Mouse (Mus musculus) frontal cortex, postnatal 10 days (tissue): Measurements from ENCODE around the gene Cwc22.
"Not testable (repeated sequence)": the region's sequence is repeated elsewhere in the genome, so short reads cannot be mapped to it uniquely, and the experiment has no call there.

Experiments
- DNase-seq, 2 experiments: peaks; one replicate each; pipeline ENCODE4 v3.0.0; 2022; ENCODE audit warnings: low spot score in 2 of 2, mixed read lengths in 1 of 2

The Cwc22 gene

DNA sequence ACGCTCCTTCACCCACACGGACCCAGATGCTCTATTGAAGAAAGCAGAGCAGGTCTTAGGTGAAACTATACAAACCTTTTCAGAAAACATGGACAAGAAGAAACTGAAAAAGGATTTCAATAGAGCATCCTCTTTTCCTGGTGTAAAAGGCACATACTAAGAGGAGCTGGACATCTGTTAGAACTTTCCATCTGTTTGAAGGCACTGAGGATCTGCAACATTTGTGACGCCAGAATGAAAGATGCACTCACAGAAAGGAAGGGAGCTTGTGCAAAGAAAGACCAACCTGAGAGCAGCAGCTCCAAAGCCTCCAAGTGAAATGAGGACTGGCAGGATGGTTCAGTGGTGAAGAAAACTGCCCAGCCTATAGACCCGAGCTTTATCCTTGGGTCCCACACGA, 48.2 kb downstream of the Cwc22 start:
- DNase-seq: no peak

DNA sequence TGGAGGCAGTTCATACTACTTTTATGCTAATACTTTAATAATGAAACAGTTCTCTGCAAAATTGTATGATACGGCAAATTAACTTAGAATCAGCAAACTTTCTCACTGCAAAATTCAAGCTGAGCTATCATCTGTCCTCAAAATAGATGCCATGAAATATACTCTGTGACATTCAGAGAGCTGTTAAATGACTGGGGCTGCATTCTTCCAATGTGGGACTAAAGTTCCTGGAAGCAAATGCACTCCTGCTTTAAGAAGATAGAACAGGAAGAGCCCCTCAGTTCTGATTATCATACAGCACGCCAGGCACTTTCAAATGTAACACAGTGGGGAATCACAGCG, 48.6 kb downstream of the Cwc22 start:
- DNase-seq: no peak

DNA sequence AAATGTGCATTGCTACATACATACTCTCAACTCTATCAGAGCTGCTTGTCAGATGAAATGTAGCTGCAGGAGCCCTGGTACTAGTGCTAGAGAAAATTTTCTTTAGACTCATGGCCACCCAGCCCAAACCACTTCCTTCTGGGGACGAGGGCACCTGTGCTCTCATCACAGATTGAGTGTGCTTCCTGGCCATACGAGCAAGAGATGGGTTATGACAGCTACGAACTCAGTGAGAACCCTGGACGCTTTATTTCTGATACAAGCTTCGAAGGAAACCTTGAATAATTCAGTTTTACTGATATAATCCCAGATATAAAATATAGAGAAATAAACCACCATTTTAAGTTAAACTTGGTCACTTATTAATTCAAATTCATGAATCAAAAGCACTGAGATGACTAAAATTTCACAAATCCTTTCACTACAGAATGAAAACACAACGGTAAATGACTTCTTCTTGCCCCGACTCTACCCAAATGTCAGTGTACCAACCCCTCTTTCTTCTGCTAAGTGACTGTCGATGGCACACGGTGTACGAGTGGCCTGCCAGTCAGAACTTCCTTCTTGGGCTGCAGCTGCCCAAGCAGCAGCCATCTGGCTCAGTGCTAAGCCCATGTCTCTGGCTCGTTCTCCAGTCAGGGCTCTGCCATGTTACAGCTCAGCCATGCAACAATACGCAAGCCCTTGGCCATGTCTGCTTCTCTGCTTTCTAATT, 49.2 kb downstream of the Cwc22 start:
- DNase-seq: no peak

DNA sequence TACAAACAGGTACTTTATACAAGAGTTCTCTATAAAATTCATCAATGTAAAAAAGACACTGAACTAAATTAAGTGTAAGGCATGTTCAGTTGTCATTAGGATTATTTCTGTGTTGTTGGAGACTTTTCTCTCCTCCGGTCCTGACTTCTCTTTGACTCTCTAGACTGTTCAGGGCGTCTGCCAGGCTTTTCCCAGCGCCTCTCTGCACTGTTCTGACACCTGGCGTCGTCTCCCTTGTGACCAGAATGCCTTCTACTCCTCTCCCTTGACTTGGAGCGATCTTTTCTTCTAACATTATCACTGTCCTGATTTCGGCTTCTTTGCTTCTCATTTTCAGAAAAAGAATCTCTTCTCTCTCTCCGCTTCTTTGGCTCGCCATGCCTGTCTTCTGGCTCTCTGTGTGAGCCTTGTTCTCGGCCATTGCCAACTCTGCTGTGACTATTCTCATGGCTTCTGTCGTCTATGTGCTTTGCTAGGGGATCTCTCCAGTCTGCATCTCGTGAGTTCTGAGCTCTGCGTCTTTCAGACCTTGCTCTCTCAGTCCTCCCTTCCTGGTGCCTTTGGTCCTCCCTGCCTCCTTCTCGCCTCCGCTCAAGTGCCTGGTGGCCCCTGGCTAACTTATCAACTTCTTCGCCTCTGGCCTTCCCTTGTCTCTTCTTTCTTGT, 50.1 kb downstream of the Cwc22 start:
- DNase-seq: not testable (repeated sequence)

DNA sequence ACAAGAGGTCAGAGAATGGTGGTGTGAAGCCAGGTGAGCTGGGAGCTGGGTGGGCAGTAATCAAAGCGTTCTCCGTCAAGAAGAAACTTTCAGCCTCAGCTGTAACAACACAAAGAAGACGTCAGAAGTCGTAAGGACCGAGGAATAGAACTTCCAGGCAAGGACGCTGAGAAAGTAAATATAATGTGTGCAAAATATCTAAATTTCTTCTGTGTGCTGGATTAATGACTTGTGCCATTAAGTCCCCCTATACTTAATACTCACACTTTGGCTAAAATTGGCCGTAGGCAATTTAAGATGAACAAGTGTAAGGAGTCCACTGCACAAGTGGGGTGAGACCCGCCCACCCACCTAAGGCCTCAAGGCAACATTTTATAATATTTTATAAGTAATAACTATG, 51.3 kb downstream of the Cwc22 start:
- DNase-seq: no peak

DNA sequence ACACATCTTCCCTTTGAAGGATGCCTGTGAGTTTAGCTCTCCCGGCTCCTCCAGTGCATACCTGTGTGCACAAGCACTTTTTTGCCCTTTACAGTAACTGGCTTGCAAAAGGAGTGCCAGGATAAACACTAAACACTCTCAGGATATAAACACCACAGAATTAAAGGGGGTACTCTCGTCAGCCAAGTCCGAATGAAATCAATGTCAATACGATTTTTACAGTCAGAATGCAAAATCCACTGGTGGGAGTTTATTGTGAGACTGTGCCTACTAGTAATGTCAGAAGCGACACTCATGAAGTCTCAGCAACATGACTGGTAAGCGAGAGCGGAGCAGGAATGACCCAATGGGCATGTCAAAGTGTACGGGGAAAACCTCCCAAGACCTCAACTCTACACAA, 52.7 kb downstream of the Cwc22 start:
- DNase-seq: no peak

DNA sequence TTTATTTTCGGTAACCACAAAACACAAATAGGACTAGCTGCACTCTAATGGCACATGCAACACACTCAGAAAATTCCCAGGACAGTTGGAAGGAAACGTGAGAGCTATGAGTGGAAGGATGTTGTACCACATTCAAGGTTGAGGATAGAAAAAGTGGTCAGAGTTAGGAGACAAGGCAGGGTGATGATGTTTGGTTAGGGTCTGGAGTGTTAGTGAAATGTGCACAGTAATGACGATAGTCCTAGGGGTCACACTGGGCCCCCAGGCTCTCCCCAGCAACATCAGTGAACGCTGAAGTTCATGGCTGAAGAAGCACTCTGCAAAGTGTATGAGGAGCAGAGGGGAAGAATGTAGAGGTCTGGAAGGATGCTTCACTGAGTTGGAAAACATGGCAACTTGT, 53.6 kb downstream of the Cwc22 start:
- no peak for DNase-seq

DNA sequence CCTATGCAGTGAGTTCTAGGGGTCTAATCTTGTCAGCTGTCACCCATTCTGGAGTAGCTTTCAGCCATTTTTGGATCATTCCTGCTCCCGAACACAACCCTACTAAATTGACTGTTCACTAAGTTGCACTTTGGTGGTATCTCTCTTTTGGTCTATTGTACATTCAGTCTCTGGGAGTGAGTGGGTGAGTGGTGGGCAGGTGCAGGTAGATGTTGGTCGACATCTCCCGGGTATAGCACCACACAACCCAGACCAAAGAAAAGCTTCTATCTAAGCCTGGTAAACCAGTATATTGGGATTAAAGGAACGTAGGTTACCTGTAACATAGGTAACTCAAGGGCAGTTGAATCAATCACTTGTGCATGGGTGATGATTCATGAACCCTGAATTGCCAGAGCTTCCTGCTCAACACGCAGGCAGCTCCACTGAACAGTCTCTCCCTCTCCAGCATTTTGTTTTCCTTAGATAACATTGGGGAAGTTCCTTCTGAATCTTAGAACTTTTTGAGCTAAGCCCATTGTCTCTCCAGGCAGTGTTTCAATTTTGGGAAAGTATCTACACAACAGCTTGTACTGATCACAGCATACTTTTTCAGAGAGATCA, 55.2 kb downstream of the Cwc22 start:
- DNase-seq: no peak

DNA sequence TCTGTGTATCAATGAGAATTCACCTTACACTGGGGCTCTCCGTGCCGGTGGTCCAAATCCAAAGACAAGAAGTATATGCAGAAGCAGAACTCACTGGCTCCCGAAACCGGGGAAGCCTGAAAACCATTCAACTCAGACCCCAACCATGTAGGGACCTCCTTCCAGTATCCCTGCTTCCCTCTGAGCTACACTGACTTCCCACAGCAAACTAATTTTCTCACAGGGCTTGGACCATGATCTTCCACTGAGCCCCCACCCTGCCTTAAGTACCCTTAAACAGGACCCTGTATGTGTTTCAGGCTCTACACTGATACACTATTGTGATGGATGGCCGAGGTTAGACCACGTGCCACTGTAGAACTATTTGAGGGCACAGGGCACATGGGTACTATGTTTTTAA, 56.2 kb downstream of the Cwc22 start:
- no peak for DNase-seq

DNA sequence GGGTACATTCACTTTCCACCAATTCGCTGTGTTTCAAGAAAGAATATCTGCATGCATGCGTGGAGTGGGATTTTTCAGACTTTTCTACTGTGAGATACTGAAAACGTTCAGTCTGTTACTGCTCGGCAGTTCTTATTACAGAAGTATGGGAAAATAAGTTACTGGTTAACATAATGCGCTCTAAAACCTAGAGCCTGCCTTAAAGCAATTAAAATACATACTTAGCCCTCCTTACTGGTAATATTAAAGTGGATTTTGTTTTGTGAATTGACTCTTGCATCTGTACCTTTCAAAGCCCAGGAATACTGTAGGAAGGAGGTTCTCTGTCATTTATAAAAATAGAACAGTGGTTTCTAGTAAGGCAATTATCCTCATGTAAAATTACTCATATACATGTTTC, 56.8 kb downstream of the Cwc22 start:
- no peak for DNase-seq

DNA sequence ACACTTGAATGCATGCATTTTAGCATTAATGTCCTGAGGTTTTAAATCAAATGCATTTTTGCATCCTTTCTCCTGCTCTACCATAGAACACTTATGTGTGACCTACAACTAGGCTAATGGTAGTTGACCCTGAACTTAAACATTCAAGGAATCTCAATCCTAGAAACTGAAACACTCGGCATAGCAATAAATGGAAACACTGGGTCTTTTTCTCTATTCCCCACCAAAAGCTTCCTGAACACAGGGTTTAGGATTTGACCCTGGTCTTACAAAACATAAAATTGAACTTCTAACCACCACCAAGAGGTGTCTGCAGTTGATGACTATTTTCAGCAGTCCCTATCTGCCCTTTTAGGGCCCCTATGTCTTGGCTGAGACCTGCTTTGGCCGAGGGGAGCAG, 57.3 kb downstream of the Cwc22 start:
- no peak for DNase-seq

DNA sequence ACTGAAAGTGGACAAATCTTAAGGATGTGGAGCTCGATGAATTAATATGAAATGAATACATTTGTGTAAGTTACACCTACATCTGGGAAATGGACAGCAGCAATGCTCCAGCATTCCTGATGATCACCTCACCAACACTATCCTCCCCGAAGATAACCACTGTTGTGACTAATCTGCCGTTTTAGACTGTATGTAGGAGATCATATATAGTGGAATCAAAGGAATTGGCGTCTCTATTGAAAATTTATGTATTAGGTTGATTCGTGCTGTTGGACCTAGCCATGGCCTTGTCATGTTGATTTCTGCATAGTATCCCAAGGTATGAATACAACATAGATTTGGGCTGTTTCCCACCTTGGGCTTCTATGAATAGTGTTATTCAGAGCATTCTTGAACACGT, 58.1 kb downstream of the Cwc22 start:
- DNase-seq: no peak

DNA sequence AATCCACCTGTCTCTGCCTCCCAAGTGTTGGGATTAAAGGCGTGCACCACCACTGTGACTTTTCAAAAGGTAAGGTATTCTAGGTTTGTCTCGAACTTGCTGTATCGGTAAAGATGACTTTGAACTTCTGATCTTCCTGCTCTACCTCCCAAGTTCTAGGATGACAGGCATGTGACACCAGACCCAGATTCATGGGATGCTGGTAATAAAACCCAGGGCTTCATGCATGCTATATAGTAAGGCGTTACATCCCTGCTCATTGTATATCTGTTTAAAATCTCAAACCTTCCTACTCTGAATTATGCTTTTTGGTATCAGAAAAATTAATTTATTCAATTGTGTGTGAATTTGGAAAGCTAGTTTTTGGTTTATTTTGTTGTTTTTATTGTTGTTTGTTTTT, 59.0 kb downstream of the Cwc22 start:
- no peak for DNase-seq

DNA sequence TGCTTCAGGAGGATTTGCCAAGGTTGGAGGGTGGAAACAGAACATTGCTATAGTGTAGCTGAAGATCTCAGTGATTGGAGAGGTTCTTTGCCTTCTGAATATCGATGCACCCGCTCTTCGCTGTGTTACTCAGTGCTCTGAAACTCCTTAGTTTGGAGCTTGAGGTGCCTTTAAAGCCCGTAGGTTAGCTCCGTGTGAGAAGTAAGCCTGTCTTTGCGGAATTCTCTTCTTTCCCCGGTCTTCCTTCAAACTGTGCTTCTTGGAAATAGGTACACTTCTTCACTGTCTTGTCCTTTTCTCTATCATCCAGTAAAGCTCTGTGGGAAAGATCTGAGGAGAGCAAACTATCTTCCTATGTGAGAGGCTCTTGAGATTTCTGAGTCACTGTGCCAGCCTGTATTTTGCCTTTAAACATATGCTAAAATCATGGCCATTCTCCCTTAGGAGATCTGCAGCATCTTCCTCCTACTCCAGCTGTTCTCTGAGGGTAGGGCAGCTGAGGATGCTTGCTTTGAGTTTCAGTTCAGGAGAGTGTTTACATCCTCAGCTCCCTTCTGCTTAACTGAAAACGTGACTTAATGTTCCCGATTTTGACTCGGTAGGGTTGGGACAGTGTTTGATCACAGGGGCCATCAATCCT, 60.6 kb downstream of the Cwc22 start:
- DNase-seq: peak in 1 of 2 experiments; percentile 3

DNA sequence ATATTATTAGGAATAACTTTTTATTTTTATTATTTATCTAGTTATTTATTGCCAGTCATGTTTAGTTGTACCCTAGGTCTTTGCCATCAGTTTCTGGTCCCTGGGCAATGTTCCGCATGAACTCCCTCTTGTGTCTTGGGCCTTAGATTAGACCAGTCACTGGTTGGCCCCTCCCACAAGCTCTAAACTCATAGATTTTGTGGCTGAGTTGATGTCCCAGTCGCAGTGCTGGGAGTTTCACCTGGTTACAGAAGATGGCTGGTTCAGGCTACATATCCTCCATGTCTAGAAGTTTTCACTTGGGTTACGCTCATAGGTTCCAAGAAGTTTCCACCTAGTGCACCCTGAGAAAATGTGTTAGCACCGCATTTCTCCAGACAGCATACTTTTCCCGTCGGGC, 61.1 kb downstream of the Cwc22 start:
- DNase-seq: no peak

DNA sequence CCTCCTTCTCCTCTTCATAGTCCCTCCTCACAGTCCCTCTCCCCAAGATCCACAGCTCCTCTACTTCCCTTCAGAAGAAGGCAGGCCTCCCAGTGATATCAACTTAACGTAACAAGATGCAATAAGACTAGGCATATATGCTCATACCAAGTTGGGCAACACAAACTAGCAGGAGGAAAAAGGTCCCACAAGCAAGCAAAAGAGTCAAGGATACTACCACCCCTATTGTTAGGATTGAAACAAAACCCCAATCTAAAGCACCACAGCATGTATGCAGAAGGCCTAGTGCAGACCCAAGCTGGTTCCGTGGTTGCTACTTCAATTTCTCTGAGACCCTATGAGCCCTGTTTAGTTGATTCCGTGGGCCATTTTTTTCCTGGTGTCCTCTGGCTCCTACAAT, 61.7 kb downstream of the Cwc22 start:
- DNase-seq: no peak

DNA sequence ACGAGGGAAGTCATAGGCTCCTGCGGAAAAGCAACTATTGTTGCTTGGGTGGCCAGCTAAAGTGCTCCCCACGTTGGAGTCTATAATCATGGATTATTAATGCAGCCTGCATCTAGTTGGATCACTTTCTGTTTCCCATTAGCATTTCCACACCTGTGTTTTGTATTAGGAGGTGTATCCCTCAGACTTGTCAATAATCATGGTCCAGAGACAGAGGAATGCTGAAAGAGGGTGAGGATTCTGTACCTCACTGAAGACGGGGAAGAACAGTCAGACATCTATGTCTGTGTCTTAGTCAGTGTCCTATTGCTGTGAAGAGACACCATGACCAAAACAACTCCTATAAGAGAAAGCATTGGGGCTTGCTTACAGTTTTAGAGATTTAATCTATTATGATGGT, 63.2 kb downstream of the Cwc22 start:
- no peak for DNase-seq

DNA sequence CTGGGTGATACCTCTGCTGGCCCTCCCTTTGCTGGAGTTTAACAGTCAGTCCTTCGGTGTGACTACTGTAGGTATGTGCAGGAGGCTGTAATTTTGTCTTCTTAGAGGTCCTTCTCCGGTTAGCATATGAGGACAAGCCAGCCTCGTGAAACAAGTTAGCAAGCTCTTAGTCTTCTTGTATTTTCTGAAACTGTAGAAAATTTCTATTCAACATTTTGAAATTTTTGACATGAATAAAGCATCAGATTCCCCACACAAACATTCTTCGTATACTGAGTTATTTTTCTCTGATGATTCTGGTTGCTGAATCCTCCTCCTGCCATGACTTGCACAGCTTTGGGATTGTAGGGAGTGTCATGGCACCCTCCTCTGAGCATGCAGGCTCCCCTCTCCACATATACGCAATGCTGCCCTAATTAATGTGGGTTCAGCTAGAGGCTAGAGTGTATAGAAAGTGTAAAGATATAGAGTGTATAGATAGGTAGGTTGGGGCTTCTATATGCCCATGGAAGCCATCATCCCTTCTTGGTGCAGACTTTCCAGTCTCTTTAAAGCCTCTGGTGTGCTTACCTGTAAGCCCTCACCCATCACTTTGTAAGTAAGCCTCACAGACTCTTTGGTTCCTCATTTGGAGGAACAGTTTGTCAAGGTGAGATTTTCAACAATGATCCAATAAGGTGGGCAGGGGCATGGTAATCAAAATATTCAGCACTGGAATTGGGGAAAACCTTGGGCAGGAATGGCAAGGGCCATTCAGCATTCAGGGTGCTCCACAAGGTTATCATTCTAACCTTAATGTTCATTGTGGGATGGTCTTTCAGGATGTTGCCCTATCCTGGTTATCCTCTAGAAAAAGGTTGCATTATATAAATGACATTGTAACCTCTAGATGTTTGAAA, 64.6 kb downstream of the Cwc22 start:
- DNase-seq: no peak

DNA sequence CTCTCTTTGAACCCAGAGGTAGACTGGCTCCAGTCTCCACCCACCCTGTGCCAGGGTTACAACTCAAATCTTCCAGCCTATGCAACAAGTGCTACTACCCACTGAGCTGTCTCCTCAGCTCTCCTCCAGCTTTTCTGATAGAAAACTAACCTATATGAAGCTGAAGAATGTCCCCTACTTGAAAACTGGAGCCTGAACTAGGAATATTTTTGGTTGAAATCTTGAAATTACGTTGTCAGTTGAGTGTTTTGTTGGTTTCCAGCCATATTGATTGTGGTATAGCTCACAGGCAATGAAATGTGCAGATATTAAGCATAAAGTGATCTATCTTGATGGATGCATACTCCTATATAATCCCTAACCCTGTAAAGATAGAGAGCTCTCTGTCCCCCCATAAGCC, 65.8 kb downstream of the Cwc22 start:
- DNase-seq: no peak

DNA sequence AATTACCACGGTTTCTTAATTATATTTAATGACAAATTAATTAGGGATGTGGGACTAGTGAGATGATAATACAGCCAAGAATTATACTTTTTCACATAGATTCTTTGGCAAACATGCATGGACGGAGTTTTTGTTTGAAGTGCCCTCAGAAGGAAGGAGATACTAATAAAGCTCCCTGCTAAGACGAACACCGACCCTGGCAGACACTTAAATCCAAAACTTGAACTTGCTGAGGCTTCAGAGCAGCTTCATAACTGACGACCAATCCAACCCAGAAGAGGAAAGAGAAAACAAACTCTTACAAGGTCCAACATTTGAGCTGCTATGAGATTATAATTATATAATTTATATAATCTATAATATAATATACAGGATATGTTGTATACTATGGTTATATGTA, 66.4 kb downstream of the Cwc22 start:
- DNase-seq: no peak

DNA sequence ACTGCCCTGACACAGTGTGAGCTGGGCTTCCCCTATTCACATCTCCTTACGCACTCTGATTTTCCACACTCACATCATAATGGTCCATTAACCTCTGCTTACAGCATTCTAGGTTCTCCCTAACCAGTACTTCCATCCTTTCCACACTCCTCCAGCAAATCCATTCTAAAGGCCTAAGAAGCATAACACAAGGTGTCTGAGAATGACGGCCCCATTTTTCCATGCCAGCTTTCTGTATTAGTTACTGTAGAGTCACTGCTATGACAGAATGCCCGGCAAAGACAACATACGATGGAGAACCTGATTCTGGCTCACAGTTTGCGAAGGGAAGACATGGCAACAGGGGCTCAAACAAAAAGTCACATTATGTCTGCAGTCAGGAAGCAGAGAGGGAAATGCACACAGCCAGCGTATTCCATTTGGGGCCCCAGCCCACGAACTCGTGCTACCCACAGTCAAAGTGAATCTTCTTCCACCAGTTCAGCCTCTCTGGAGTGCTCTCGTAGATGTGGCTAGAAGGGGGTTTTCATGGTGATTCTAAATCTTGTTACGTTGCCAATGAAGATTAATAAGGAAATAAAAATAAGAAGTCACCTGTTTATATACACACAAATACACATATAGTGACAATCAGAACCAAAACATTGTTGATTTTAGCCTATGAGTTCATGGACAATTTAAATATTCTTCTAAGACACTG, 68.9 kb downstream of the Cwc22 start:
- DNase-seq: no peak
